Mouse (Mus musculus): ENCODE results near the gene Glyat. TPM values are rescaled to one million over a fixed set of nuclear protein-coding genes. Genes with fewer than 3 reads are reported as not detected.

The Glyat gene
- 0.33 TPM in 1 of 2 replicates, not detected in the other for polyA plus RNA-seq (2016; fragmentation: Nextera tagmentation; extraction: Ambion mirVana)

DNA sequence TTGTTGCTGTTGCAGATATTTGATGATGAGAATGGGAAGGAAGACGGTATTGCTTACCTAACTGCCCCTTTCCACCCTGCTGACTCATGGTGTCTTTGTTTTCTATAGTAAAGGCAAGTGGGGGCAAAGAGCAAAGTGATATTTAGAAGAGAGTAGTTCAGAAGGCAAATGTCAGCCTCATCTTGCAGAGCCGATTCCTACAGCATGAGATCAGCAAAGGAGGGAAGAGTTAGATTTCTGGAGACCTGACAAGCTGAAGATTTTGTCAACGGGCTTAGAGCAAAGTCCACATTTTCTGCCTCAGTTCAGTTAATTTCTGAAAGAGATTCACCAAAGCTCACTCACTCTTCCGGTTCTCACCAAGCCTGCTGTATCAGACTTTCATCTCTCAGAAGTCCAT lies at the start of gene Glyat:
Gene Glyat (plus strand): TSS at position 133 of the 400 bp plus-strand sequence.
- no peaks in the 10 kb centered on the region for H3K36me3 ChIP-seq
- no peak within 1 kb of the TSS for H3K4me2 ChIP-seq
- 51% methylated on average over 4 of the region's 4 CpGs for WGBS (ENCODE audit: insufficient replicate concordance)
- no peak within 1 kb of the TSS for H3K27ac ChIP-seq
- no peaks in the 10 kb centered on the region for H3K4me1 ChIP-seq
- no peaks in the 10 kb centered on the region for H3K27me3 ChIP-seq (replicated peaks)
- no peak for ATAC-seq
- no peaks in the 10 kb centered on the region for H3K9me3 ChIP-seq (replicated peaks)
- H3K4me3 ChIP-seq = no peak within 1 kb of the TSS
- no peak within 1 kb of the TSS for H3K9ac ChIP-seq

- Histone ChIP-seq H3K27me3 (replicated peaks) (no peaks in the 10 kb centered on the region), H3K4me3 (no peak overlapping the region), H3K4me1 (no peaks in the 10 kb centered on the region), H3K9ac (no peak overlapping the region), H3K4me2 (no peak overlapping the region), H3K36me3 (peaks cover 59% of the 10 kb centered on the region), H3K9me3 (replicated peaks) (no peaks in the 10 kb centered on the region), H3K27ac (no peak overlapping the region)
- ATAC-seq = no peak
- WGBS (ENCODE audit: insufficient replicate concordance) = 62% methylated on average over 4 of the region's 4 CpGs
These were observed 47.8 kb upstream of the Glyat start for GRCm38 (mm10) chr19:12585310-12585709.

DNA sequence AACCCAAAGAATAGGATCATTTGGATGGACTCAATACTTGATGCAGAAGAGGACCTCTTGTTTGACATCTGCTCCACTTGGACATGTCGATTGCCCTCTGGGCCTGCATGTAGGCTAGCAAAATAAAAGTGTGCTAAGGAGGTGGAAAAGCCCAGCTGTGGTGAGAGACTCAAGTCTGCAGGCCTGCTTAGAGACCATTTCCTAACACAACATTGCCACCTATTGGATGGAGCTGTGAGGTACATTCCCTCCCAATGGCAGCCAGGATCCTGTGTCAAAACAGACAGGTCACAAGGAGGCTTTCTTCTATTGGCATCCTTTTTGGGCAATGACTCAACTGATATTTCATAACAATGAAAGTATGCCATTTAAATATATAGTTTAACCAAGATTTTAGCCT lies 41.2 kb upstream of the Glyat start:
- H3K4me3 ChIP-seq = no peak overlapping the region
- H3K4me2 ChIP-seq = no peak overlapping the region
- WGBS (ENCODE audit: insufficient replicate concordance) = 17% methylated on average over 1 of the region's 1 CpGs
- no peaks in the 10 kb centered on the region for H3K9me3 ChIP-seq (replicated peaks)
- peaks cover 11% of the 10 kb centered on the region; the same call in 1 of the 2 replicates for H3K4me1 ChIP-seq
- H3K9ac ChIP-seq = no peak overlapping the region
- peak; percentile 54 for ATAC-seq
- H3K27ac ChIP-seq = no peak overlapping the region
- peaks cover 16% of the 10 kb centered on the region for H3K27me3 ChIP-seq (replicated peaks)
- peaks cover 32% of the 10 kb centered on the region for H3K36me3 ChIP-seq

GRCm38 (mm10) chr19:12595135-12595529 lies 38.0 kb upstream of the Glyat start:
- Histone ChIP-seq H3K9ac (no peak overlapping the region), H3K27me3 (replicated peaks) (peaks cover 21% of the 10 kb centered on the region), H3K9me3 (replicated peaks) (no peaks in the 10 kb centered on the region), H3K36me3 (peaks cover 6% of the 10 kb centered on the region; the same call in 1 of the 2 replicates), H3K27ac (no peak overlapping the region), H3K4me2 (peak overlapping the region; percentile 79), H3K4me3 (no peak overlapping the region), H3K4me1 (peaks cover 11% of the 10 kb centered on the region; the same call in 1 of the 2 replicates)
- 41% methylated on average over 2 of the region's 2 CpGs for WGBS (ENCODE audit: insufficient replicate concordance)
- no peak; the same call in 1 of the 2 replicates for ATAC-seq

GRCm38 (mm10) chr19:12595530-12596289 lies 37.4 kb upstream of the Glyat start:
- peak; percentile 80 for ATAC-seq
- peak overlapping the region; percentile 40; the same call in 1 of the 2 replicates for H3K27ac ChIP-seq
- H3K9ac ChIP-seq = peak overlapping the region; percentile 54
- peaks cover 21% of the 10 kb centered on the region for H3K27me3 ChIP-seq (replicated peaks)
- no peaks in the 10 kb centered on the region for H3K9me3 ChIP-seq (replicated peaks)
- H3K4me3 ChIP-seq = peak overlapping the region; percentile 58
- peaks cover 11% of the 10 kb centered on the region; the same call in 1 of the 2 replicates for H3K4me1 ChIP-seq
- H3K36me3 ChIP-seq = 0 out of 2 replicates have a peak, but pooled peaks cover 6% of the 10 kb centered on the region
- WGBS (ENCODE audit: insufficient replicate concordance) = under 1% methylated on average over 49 of the region's 49 CpGs
- peak overlapping the region; percentile 79 for H3K4me2 ChIP-seq

DNA sequence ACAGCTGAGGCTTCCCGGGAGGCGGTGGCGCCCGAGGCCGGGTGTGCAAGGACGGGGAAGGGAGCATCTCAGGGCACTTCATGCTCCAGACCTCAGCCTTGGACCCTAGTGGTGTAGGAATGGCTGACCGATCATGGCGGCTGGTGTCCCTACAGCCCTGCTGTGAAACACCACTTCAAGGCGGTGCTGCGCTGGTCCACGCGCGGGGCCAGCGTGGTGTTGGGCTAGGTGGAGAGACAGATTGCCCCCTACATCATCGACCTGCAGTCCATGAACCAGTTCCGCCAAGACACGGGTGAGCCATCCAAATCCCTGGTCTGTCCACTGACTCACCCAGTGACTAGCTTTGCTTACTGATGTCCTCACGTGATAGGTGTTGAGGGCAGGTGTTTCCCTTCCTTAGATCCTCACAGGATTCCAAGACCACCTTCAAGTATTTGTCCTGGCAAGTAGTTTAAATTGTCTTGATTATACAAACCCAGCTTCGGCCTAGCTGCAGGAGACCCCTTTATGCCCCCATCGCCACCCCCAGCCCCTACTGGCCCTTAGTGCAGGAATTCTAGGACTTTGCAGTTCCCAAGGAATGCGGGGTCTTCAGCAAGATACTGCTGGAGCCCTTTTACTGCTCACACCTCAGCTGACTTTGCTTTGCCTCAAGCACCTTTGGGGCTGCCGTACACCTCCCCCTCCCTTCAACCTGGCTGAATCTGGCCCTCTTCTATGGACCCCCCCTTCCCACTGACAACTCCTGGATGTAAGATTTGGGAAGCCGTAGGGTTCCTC lies 36.6 kb upstream of the Glyat start:
- WGBS (ENCODE audit: insufficient replicate concordance) = 18% methylated on average over 23 of the region's 23 CpGs
- H3K4me1 ChIP-seq = peaks cover 11% of the 10 kb centered on the region; the same call in 1 of the 2 replicates
- H3K27ac ChIP-seq = no peak overlapping the region; the same call in 1 of the 2 replicates
- peak overlapping the region; percentile 79 for H3K4me2 ChIP-seq
- peak; percentile 29 for ATAC-seq
- peak overlapping the region; percentile 58 for H3K4me3 ChIP-seq
- H3K36me3 ChIP-seq = 0 out of 2 replicates have a peak, but pooled peaks cover 2% of the 10 kb centered on the region
- H3K27me3 ChIP-seq (replicated peaks) = peaks cover 21% of the 10 kb centered on the region
- peak overlapping the region; percentile 54 for H3K9ac ChIP-seq
- no peaks in the 10 kb centered on the region for H3K9me3 ChIP-seq (replicated peaks)

DNA sequence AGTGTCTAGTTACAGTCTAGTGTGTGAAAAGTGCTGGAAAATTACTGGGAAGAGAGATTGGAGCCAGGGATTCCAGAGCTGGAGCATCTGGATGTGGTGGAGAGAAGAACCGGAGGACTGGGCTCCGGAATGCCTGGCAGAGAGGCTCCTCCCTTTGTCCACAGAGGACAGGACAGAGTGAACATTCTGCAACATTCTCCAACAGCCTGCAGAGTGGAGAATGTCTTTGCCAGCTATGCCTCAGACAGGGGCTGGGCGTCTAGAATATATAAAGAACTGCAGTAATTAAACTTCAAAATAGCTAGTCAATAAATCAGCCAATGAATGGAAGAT lies 36.1 kb upstream of the Glyat start:
- no peak for ATAC-seq
- H3K4me2 ChIP-seq = peak overlapping the region; percentile 79; the same call in 1 of the 2 replicates
- no peak overlapping the region for H3K9ac ChIP-seq
- 71% methylated on average over 3 of the region's 3 CpGs for WGBS (ENCODE audit: insufficient replicate concordance)
- H3K36me3 ChIP-seq = no peaks in the 10 kb centered on the region
- H3K4me1 ChIP-seq = peaks cover 11% of the 10 kb centered on the region; the same call in 1 of the 2 replicates
- H3K9me3 ChIP-seq (replicated peaks) = no peaks in the 10 kb centered on the region
- no peak overlapping the region for H3K4me3 ChIP-seq
- peaks cover 21% of the 10 kb centered on the region for H3K27me3 ChIP-seq (replicated peaks)
- H3K27ac ChIP-seq = no peak overlapping the region

DNA sequence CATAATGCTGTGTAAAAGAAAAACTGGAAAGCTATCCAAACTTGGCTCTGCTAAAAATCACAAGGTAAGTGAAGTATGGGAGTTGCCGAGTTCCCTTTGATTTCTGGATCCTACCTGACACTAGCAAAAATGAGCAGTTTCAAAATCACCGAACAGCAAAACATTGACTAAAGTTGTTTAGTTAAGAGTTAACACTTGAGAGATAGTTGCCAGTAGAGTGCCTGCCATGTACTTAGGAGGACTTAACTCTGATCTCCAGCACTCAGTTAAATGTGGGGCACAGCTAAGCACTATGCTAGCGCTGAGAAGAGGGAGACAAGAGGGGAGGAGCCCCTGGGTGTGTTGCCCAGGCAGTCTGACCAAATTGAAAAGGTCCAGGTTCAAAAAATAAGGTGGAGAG lies 34.4 kb upstream of the Glyat start:
- 52% methylated on average over 3 of the region's 3 CpGs for WGBS (ENCODE audit: insufficient replicate concordance)

GRCm38 (mm10) chr19:12599674-12600073 lies 33.4 kb upstream of the Glyat start, which contains the start of gene Gm4952:
Gene Gm4952 (plus strand): TSS chr19:12599974.
- no peak within 1 kb of the TSS for H3K4me3 ChIP-seq
- no peaks in the 10 kb centered on the region for H3K36me3 ChIP-seq
- no peak within 1 kb of the TSS for H3K27ac ChIP-seq
- no peak within 1 kb of the TSS for H3K4me2 ChIP-seq
- H3K27me3 ChIP-seq (replicated peaks) = peaks cover 21% of the 10 kb centered on the region
- 58% methylated on average over 1 of the region's 1 CpGs for WGBS (ENCODE audit: insufficient replicate concordance)
- no peak for ATAC-seq
- no peak within 1 kb of the TSS for H3K9ac ChIP-seq
- peaks cover 11% of the 10 kb centered on the region; the same call in 1 of the 2 replicates for H3K4me1 ChIP-seq
- no peaks in the 10 kb centered on the region for H3K9me3 ChIP-seq (replicated peaks)

More for the DNA sequence above, 34.4 kb upstream of the Glyat start:
- Histone ChIP-seq H3K27ac (no peak overlapping the region), H3K27me3 (replicated peaks) (peaks cover 21% of the 10 kb centered on the region), H3K9me3 (replicated peaks) (no peaks in the 10 kb centered on the region), H3K4me1 (peaks cover 11% of the 10 kb centered on the region; the same call in 1 of the 2 replicates), H3K4me2 (no peak overlapping the region), H3K4me3 (no peak overlapping the region), H3K9ac (no peak overlapping the region), H3K36me3 (no peaks in the 10 kb centered on the region)
- no peak for ATAC-seq

GRCm38 (mm10) chr19:12600684-12601480 lies 32.2 kb upstream of the Glyat start:
- H3K4me1 ChIP-seq = peaks cover 6% of the 10 kb centered on the region; the same call in 1 of the 2 replicates
- no peak overlapping the region for H3K4me3 ChIP-seq
- WGBS (ENCODE audit: insufficient replicate concordance) = 35% methylated on average over 2 of the region's 2 CpGs
- no peaks in the 10 kb centered on the region for H3K9me3 ChIP-seq (replicated peaks)
- peak; percentile 44; the same call in 1 of the 2 replicates for ATAC-seq
- no peak overlapping the region for H3K4me2 ChIP-seq
- peaks cover 15% of the 10 kb centered on the region for H3K27me3 ChIP-seq (replicated peaks)
- H3K27ac ChIP-seq = no peak overlapping the region
- H3K9ac ChIP-seq = no peak overlapping the region
- H3K36me3 ChIP-seq = no peaks in the 10 kb centered on the region

- Histone ChIP-seq H3K4me1 (no peaks in the 10 kb centered on the region), H3K4me3 (no peak overlapping the region), H3K27ac (no peak overlapping the region), H3K9me3 (replicated peaks) (no peaks in the 10 kb centered on the region), H3K4me2 (no peak overlapping the region), H3K9ac (no peak overlapping the region), H3K36me3 (no peaks in the 10 kb centered on the region), H3K27me3 (replicated peaks) (no peaks in the 10 kb centered on the region)
- ATAC-seq = no peak
These were observed 24.8 kb upstream of the Glyat start for GRCm38 (mm10) chr19:12608336-12608735.
